Mouse (Mus musculus) left cerebral cortex, postnatal 25 days (tissue): Measurements from ENCODE around the gene Cyp39a1. TPM values are rescaled to one million over a fixed set of nuclear protein-coding genes. Genes with fewer than 3 reads are reported as not detected.

Experiments used
- DNase-seq, 2 experiments: peaks; one replicate each; pipeline ENCODE4 v3.0.0; 2022; ENCODE audit warnings: low spot score in 2 of 2, mixed read lengths in 1 of 2
- intact Hi-C: fragments of 180-260 bp; cut with DNase I; formaldehyde crosslinking; loops from one replicate; pipeline ENCODE4 v1.15.1; 2025
- total RNA-seq, 2 experiments: library from RNA; stranded (reverse); gene quantifications; 2 replicates each; pipeline ENCODE4 v1.2.3; 2021

The Cyp39a1 gene
- total RNA-seq, 2 experiments from 2014 or later: 1.8 TPM

GRCm38 (mm10) chr17:43676241-43676640, 9.0 kb downstream of the Cyp39a1 start:
- intact Hi-C loops: no loop called here
- DNase-seq: no peak

GRCm38 (mm10) chr17:43677317-43677716, 10.1 kb downstream of the Cyp39a1 start:
- DNase-seq: no peak
- intact Hi-C loops: no loop called here

GRCm38 (mm10) chr17:43684086-43684485, 16.9 kb downstream of the Cyp39a1 start:
- DNase-seq: no peak
- intact Hi-C loops: no loop called here

- intact Hi-C loops: no loop called here
- no peak for DNase-seq
Measured at GRCm38 (mm10) chr17:43684638-43685037, 17.4 kb downstream of the Cyp39a1 start.

- no peak for DNase-seq
- intact Hi-C loops: no loop called here
Measured at GRCm38 (mm10) chr17:43689591-43689990, 22.4 kb downstream of the Cyp39a1 start.

- peak; percentile 78 to 85 for DNase-seq
- intact Hi-C loops: loop anchor here (1.0 to 5.0 kb wide), 4 partner anchors 102 to 432 kb away; partner anchors contain the start of gene Rcan2
Measured at GRCm38 (mm10) chr17:43698997-43699649, 31.9 kb downstream of the Cyp39a1 start.

GRCm38 (mm10) chr17:43701060-43701459, 33.8 kb downstream of the Cyp39a1 start:
- intact Hi-C loops: no loop called here

GRCm38 (mm10) chr17:43704216-43704930, 37.1 kb downstream of the Cyp39a1 start:
- DNase-seq: no peak
- intact Hi-C loops: no loop called here

More at GRCm38 (mm10) chr17:43701060-43701459, 33.8 kb downstream of the Cyp39a1 start:
- DNase-seq: peak; percentile 44 to 65

GRCm38 (mm10) chr17:43706749-43707148, 39.5 kb downstream of the Cyp39a1 start:
- intact Hi-C loops: no loop called here
- DNase-seq: no peak

- intact Hi-C loops: no loop called here
Measured at GRCm38 (mm10) chr17:43707254-43707653, 40.0 kb downstream of the Cyp39a1 start.

GRCm38 (mm10) chr17:43711557-43712352, 44.5 kb downstream of the Cyp39a1 start:
- intact Hi-C loops: loop anchor here (1.0 kb wide), 1 partner anchor 40 kb away; no protein-coding TSS in a partner anchor
- DNase-seq: peak in 1 of 2 experiments; percentile 51

More at GRCm38 (mm10) chr17:43707254-43707653, 40.0 kb downstream of the Cyp39a1 start:
- DNase-seq: no peak

- intact Hi-C loops: no loop called here
- no peak for DNase-seq
Measured at GRCm38 (mm10) chr17:43714191-43714590, 47.0 kb downstream of the Cyp39a1 start.

GRCm38 (mm10) chr17:43716601-43717000, 49.4 kb downstream of the Cyp39a1 start:
- intact Hi-C loops: no loop called here
- no peak for DNase-seq

- intact Hi-C loops: no loop called here
- DNase-seq: no peak
Measured at GRCm38 (mm10) chr17:43719401-43719800, 52.2 kb downstream of the Cyp39a1 start.

- intact Hi-C loops: no loop called here
- no peak for DNase-seq
Measured at GRCm38 (mm10) chr17:43724480-43724879, 57.3 kb downstream of the Cyp39a1 start.

- intact Hi-C loops: no loop called here
- DNase-seq: no peak
Measured at GRCm38 (mm10) chr17:43731327-43731726, 64.1 kb downstream of the Cyp39a1 start.

- peak in 1 of 2 experiments; percentile 41 for DNase-seq
- intact Hi-C loops: no loop called here
Measured at GRCm38 (mm10) chr17:43731976-43732375, 64.8 kb downstream of the Cyp39a1 start.

GRCm38 (mm10) chr17:43734252-43734651, 67.0 kb downstream of the Cyp39a1 start:
- intact Hi-C loops: no loop called here
- DNase-seq: no peak

- intact Hi-C loops: no loop called here
- DNase-seq: no peak
Measured at GRCm38 (mm10) chr17:43743933-43744332, 76.7 kb downstream of the Cyp39a1 start.

- no peak for DNase-seq
- intact Hi-C loops: no loop called here
Measured at GRCm38 (mm10) chr17:43744425-43744824, 77.2 kb downstream of the Cyp39a1 start.
